Mouse (Mus musculus) liver, adult 2 months (tissue): ENCODE measurements around the gene Fam57b. TPM values are rescaled to one million over a fixed set of nuclear protein-coding genes. Genes with fewer than 3 reads are reported as not detected.

Experiments
- DNase-seq: peaks from one replicate; pipeline ENCODE4 v3.0.0-alpha.2; 2011; ENCODE audit warnings: low read depth, low spot score; ENCODE audit errors: extremely low read depth
- H3K27ac ChIP-seq: fragments of 200-500 bp; replicated peaks from 2 replicates; pipeline ENCODE4 v1.5.1; 2012; ENCODE audit warnings: low read depth, mild to moderate bottlenecking, control low read depth, inconsistent platforms, low read length; ENCODE audit not compliant: insufficient read depth
- H3K27me3 ChIP-seq: fragments of 200-500 bp; 2 replicates; pipeline ENCODE4 v1.6.1; 2012; ENCODE audit warnings: mild to moderate bottlenecking, moderate library complexity, low read length, inconsistent platforms; ENCODE audit not compliant: control insufficient read depth, insufficient read depth
- H3K36me3 ChIP-seq: fragments of 200-500 bp; 2 replicates; pipeline ENCODE4 v1.6.1; 2012; ENCODE audit warnings: low read length, inconsistent platforms; ENCODE audit not compliant: control insufficient read depth, insufficient read depth
- H3K4me1 ChIP-seq: fragments of 200-500 bp; 2 replicates; pipeline ENCODE4 v1.6.1; 2011; ENCODE audit warnings: low read length; ENCODE audit not compliant: control insufficient read depth, insufficient read depth
- H3K4me3 ChIP-seq: fragments of 200-500 bp; 2 replicates; pipeline ENCODE4 v1.5.1; 2011; ENCODE audit warnings: low read depth, mild to moderate bottlenecking, control low read depth, low read length, moderate library complexity; ENCODE audit not compliant: insufficient read depth
- H3K79me2 ChIP-seq: fragments of 200-500 bp; 2 replicates; pipeline ENCODE4 v1.6.1; 2012; ENCODE audit warnings: inconsistent platforms, mild to moderate bottlenecking, low read length, moderate library complexity; ENCODE audit not compliant: control insufficient read depth, insufficient read depth
- H3K9ac ChIP-seq: fragments of 200-500 bp; 2 replicates; pipeline ENCODE4 v1.6.1; 2012; ENCODE audit warnings: low read depth, mild to moderate bottlenecking, control low read depth, inconsistent platforms, low read length
- CTCF ChIP-seq: fragments of 200-500 bp; IDR thresholded peaks from 2 replicates; pipeline ENCODE4 v1.5.1; 2011; ENCODE audit warnings: low read depth, low read length, control low read depth
- POLR2A ChIP-seq: fragments of 200-500 bp; IDR thresholded peaks from 2 replicates; pipeline ENCODE4 v1.6.1; 2011; ENCODE audit warnings: low read length, control low read depth; ENCODE audit not compliant: insufficient read depth; ENCODE audit errors: extremely low read depth
- WGBS: fragments of 180-500 bp; shearing (Covaris S2); methylation state at CpG from one replicate; pipeline ENCODE4 v1.1.7; 2018; 5-methylcytosine and 5-hydroxymethylcytosine counted together
- polyA plus RNA-seq: library from polyadenylated mRNA; depleted of rRNA; stranded (reverse); fragments of >200 nt; gene quantifications from 2 replicates; pipeline ENCODE4 v1.2.3, GENCODE M21; 2012
- total RNA-seq: library from RNA; depleted of rRNA; stranded (reverse); fragments of >200 nt; gene quantifications from 2 replicates; pipeline ENCODE4 v1.2.3, GENCODE M21; 2014

Gene Fam57b
- total and polyA plus RNA-seq, 2 experiments: 0.44 TPM; not detected in 1

DNA sequence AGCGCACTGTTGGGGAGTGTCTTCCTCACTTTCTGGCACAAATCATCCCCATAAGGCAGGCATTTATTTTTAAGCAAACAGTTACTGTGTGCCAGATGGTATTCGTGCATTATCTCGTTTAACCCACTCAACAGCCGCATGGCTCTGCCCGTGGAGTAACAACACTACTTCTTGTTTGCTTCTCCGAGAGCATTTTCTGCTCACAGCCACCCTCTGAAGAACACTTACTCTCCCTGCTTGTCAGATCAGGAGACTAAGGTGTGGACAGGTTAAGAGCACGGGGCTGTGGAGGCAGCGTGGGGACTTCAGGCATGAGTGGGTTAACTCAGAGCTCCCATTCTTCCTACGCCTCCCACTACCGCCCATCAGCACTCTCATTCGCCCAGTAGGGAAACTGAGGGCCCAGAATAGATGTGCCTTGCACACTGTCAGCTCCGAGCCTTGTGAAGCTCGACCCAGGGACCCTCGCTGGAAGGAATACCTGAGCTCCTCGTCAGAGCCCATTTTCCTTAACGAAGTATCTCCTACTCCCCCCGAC lies 34.9 kb upstream of the Fam57b start:
- DNase-seq: no peak
- 87% methylated on average over 17 of the region's 17 CpGs for WGBS
- no peak overlapping the region for H3K9ac ChIP-seq
- no peaks in the 10 kb centered on the region for H3K27me3 ChIP-seq
- H3K27ac ChIP-seq: no peak overlapping the region
- no peaks in the 10 kb centered on the region; the same call in 1 of the 2 replicates for H3K36me3 ChIP-seq
- H3K79me2 ChIP-seq: peaks cover 3% of the 10 kb centered on the region; the same call in 1 of the 2 replicates
- no peak for TF ChIP-seq CTCF
- TF ChIP-seq POLR2A: no peak
- H3K4me1 ChIP-seq: peaks cover 3% of the 10 kb centered on the region; the same call in 1 of the 2 replicates
- no peak overlapping the region for H3K4me3 ChIP-seq

DNA sequence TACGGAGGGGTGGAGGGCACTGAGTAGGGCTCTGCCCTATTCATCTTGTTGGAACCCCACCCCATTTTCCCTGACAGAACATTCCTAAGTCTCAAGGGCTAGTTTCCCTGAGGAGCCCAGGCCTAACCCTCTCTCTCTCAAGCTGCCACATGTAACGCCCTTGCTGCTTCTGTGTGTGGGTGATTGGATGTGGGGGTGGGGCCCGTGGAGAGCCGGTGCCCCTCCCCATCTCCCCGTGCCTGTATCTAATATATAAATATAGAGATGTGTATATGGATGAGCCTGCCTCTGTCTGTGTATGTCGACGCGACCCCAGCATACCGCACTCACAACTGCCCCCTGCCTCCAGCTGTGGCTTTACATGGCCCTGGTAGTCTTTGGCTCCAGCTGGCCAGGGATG lies 31.9 kb upstream of the Fam57b start:
- 96% methylated on average over 9 of the region's 9 CpGs for WGBS
- TF ChIP-seq CTCF (no peak), POLR2A (no peak)
- no peak for DNase-seq
- Histone ChIP-seq H3K9ac (no peak overlapping the region), H3K27ac (no peak overlapping the region), H3K4me3 (no peak overlapping the region), H3K79me2 (no peaks in the 10 kb centered on the region), H3K36me3 (peaks cover 2% of the 10 kb centered on the region; the same call in 1 of the 2 replicates), H3K4me1 (peaks cover 2% of the 10 kb centered on the region; the same call in 1 of the 2 replicates), H3K27me3 (no peaks in the 10 kb centered on the region)

DNA sequence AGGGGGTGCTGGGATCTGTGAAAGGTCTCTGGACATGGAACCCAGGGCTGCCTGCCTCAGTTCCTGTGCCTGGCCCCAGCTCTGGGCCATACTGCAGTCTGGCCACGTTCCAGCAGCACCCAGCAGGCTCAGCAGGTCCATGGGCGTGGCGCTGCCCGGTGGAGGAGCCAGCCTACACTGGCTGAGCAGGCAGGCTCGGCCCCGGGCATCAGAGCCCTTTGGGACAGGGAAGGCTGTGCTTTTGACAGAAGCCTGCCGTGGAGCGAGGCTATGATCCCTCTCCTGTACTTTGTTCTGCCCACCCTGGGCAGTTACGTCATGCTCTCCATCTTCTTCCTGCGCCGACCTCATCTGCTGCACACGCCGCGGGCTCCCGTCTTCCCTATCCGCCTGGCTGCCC lies 31.3 kb upstream of the Fam57b start, which contains the start of gene Gdpd3:
Gdpd3 (plus strand) TSS at position 134 of the 400 bp plus-strand sequence.
- Histone ChIP-seq H3K27ac (no peak within 1 kb of the TSS), H3K27me3 (no peaks in the 10 kb centered on the region), H3K9ac (no peak within 1 kb of the TSS), H3K4me3 (no peak within 1 kb of the TSS), H3K79me2 (no peaks in the 10 kb centered on the region), H3K4me1 (no peaks in the 10 kb centered on the region), H3K36me3 (peaks cover 2% of the 10 kb centered on the region; the same call in 1 of the 2 replicates)
- no peak for TF ChIP-seq POLR2A
- no peak for TF ChIP-seq CTCF
- DNase-seq: no peak
- 94% methylated on average over 16 of the region's 16 CpGs for WGBS

DNA sequence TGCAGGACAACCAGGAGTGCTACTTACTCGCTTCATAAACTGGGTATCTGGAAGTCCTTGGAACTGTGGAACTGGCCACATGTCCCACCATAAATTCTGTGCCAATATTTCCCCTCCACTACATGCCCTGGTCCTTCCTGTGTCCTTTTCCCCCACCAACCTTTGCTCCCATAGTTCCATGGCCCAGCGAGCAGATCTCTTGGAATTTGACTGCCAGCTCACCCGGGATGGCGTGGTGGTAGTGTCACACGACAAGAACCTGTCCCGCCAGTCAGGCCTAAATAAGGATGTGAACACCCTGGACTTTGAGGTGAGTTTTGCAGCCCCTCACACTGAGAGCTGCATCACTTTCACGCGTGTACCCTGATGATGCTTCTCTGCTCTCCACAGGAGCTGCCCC lies 30.5 kb upstream of the Fam57b start:
- Histone ChIP-seq H3K27me3 (no peaks in the 10 kb centered on the region), H3K36me3 (peaks cover 2% of the 10 kb centered on the region; the same call in 1 of the 2 replicates), H3K4me1 (no peaks in the 10 kb centered on the region), H3K79me2 (no peaks in the 10 kb centered on the region), H3K4me3 (no peak overlapping the region), H3K9ac (no peak overlapping the region), H3K27ac (no peak overlapping the region)
- DNase-seq: no peak
- 87% methylated on average over 8 of the region's 8 CpGs for WGBS
- no peak for TF ChIP-seq CTCF
- TF ChIP-seq POLR2A: no peak

DNA sequence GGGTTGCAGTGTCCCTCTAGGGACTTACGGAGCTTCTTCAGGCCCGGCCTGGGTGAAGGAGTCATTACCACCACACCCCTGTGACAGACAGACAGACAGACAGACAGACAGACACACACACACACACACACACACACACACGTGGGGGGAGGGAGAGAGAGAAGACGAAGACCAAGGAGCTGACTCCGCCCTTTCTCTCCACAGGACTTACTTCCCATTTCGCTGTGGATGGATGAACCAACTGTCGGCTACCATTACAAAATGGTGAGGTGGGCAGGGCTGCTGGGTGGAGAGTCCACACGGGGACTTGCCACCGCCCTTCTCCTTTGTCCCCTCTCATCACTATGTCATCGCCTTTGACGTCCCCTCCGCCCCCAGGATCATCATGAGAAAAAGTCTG lies 26.7 kb upstream of the Fam57b start:
- Histone ChIP-seq H3K27me3 (no peaks in the 10 kb centered on the region), H3K4me1 (peaks cover 3% of the 10 kb centered on the region; the same call in 1 of the 2 replicates), H3K36me3 (peaks cover 2% of the 10 kb centered on the region; the same call in 1 of the 2 replicates), H3K27ac (no peak overlapping the region), H3K9ac (no peak overlapping the region), H3K4me3 (no peak overlapping the region), H3K79me2 (no peaks in the 10 kb centered on the region)
- WGBS: 93% methylated on average over 12 of the region's 12 CpGs
- TF ChIP-seq CTCF (no peak), POLR2A (no peak)
- DNase-seq: no peak

DNA sequence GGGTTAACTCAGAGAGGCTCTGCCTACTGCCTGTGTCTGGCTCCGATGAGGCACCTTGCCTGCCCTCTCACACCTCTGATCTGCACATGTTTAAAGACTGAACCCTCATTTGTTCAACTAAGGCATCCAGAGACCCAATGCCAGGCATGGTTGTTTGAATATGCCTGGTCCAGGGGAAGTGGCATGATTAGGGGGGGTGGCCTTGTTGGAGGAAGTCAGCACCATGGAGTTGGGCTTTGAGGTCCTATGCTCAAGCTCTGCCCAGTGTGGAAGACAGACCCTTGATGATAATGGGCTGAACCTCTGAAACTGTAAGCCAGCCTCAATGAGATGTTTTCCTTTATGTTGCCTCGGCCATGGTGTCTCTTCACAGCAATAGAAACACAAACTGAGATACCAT lies 24.1 kb upstream of the Fam57b start:
- no peak for TF ChIP-seq POLR2A
- no peak for TF ChIP-seq CTCF
- no peak overlapping the region for H3K27ac ChIP-seq
- H3K27me3 ChIP-seq: no peaks in the 10 kb centered on the region
- H3K4me1 ChIP-seq: peaks cover 12% of the 10 kb centered on the region
- H3K9ac ChIP-seq: no peak overlapping the region
- peaks cover 6% of the 10 kb centered on the region; the same call in 1 of the 2 replicates for H3K79me2 ChIP-seq
- WGBS: 86% methylated on average over 2 of the region's 2 CpGs
- H3K36me3 ChIP-seq: no peaks in the 10 kb centered on the region; the same call in 1 of the 2 replicates
- H3K4me3 ChIP-seq: no peak overlapping the region
- DNase-seq: no peak
